Mouse (Mus musculus) NIH3T3 (cell line): ENCODE results near the gene Herpud2.

Experiments
- DNase-seq: peaks from one replicate; pipeline ENCODE4 v3.0.0-alpha.2; 2012; ENCODE audit warnings: low read depth

The Herpud2 gene

GRCm38 (mm10) chr9:25151611-25152241 lies at the start of gene Herpud2:
Gene Herpud2 (minus strand): TSS chr9:25151820.
- peak; percentile 96 for DNase-seq

- no peak for DNase-seq
Observed at GRCm38 (mm10) chr9:25200987-25201386, 49.4 kb upstream of the Herpud2 start.

- no peak for DNase-seq
Observed at GRCm38 (mm10) chr9:25200148-25200547, 48.5 kb upstream of the Herpud2 start.

- DNase-seq: no peak
Observed at GRCm38 (mm10) chr9:25196746-25197145, 45.1 kb upstream of the Herpud2 start.

- DNase-seq: no peak
Observed at GRCm38 (mm10) chr9:25191612-25192011, 40.0 kb upstream of the Herpud2 start.

GRCm38 (mm10) chr9:25186501-25186900 lies 34.9 kb upstream of the Herpud2 start:
- DNase-seq: no peak

- no peak for DNase-seq
Observed at GRCm38 (mm10) chr9:25185854-25186253, 34.2 kb upstream of the Herpud2 start.

GRCm38 (mm10) chr9:25184606-25185005 lies 33.0 kb upstream of the Herpud2 start:
- DNase-seq: no peak

GRCm38 (mm10) chr9:25178066-25178465 lies 26.4 kb upstream of the Herpud2 start:
- DNase-seq: no peak

- peak; percentile 68 for DNase-seq
Observed at GRCm38 (mm10) chr9:25177201-25177600, 25.6 kb upstream of the Herpud2 start.

- peak; percentile 42 for DNase-seq
Observed at GRCm38 (mm10) chr9:25176562-25176961, 24.9 kb upstream of the Herpud2 start.

GRCm38 (mm10) chr9:25175978-25176377 lies 24.4 kb upstream of the Herpud2 start:
- DNase-seq: no peak

GRCm38 (mm10) chr9:25175039-25175442 lies 23.4 kb upstream of the Herpud2 start:
- DNase-seq: peak; percentile 27

GRCm38 (mm10) chr9:25174614-25175013 lies 23.0 kb upstream of the Herpud2 start:
- no peak for DNase-seq

- no peak for DNase-seq
Observed at GRCm38 (mm10) chr9:25173171-25173570, 21.6 kb upstream of the Herpud2 start.

GRCm38 (mm10) chr9:25169626-25170025 lies 18.0 kb upstream of the Herpud2 start:
- peak; percentile 33 for DNase-seq

GRCm38 (mm10) chr9:25167458-25168084 lies 16.0 kb upstream of the Herpud2 start:
- peak; percentile 88 for DNase-seq

GRCm38 (mm10) chr9:25158218-25158617 lies 6.6 kb upstream of the Herpud2 start:
- DNase-seq: no peak

- peak; percentile 37 for DNase-seq
Observed at GRCm38 (mm10) chr9:25156377-25156776, 4.8 kb upstream of the Herpud2 start.

GRCm38 (mm10) chr9:25153066-25153465 lies 1.4 kb upstream of the Herpud2 start:
- peak; percentile 52 for DNase-seq

- DNase-seq: no peak
Observed at GRCm38 (mm10) chr9:25152457-25152856, 837 bp upstream of the Herpud2 start.

GRCm38 (mm10) chr9:25150791-25151610 lies 619 bp downstream of the Herpud2 start:
- peak; percentile 21 for DNase-seq

- no peak for DNase-seq
Observed at GRCm38 (mm10) chr9:25148767-25149166, 2.9 kb downstream of the Herpud2 start.
